Mouse (Mus musculus) ES-Bruce4 (cell line): ENCODE data around the gene Aebp2. TPM values are rescaled to one million over a fixed set of nuclear protein-coding genes. Genes with fewer than 3 reads are reported as not detected.
A peak's percentile ranks its signal among the peaks of the same experiment; 100 is the strongest.
"Not testable (repeated sequence)": the region's sequence is repeated elsewhere in the genome, so short reads cannot be mapped to it uniquely, and the experiment has no call there.

Experiments
- H3K27ac ChIP-seq: 2 replicates; pipeline ENCODE4 v1.5.1; 2012; ENCODE audit warnings: low read length, inconsistent platforms; ENCODE audit not compliant: insufficient read depth
- H3K27me3 ChIP-seq: 2 replicates; pipeline ENCODE4 v1.6.1; 2012; ENCODE audit warnings: mild to moderate bottlenecking, low read length, inconsistent platforms; ENCODE audit not compliant: control insufficient read depth, poor library complexity, insufficient read depth, severe bottlenecking
- H3K36me3 ChIP-seq: 2 replicates; pipeline ENCODE4 v1.6.1; 2012; ENCODE audit warnings: inconsistent platforms, mild to moderate bottlenecking, low read length, moderate library complexity; ENCODE audit not compliant: control insufficient read depth, poor library complexity, insufficient read depth, severe bottlenecking
- H3K4me1 ChIP-seq: one replicate; pipeline ENCODE4 v1.8.1; 2011; ENCODE audit warnings: low read length; ENCODE audit not compliant: control insufficient read depth, insufficient read depth
- H3K4me3 ChIP-seq: 2 replicates; pipeline ENCODE4 v1.5.1; 2011; ENCODE audit warnings: low read depth, mild to moderate bottlenecking, low read length
- H3K9ac ChIP-seq: 2 replicates; pipeline ENCODE4 v1.6.1; 2012; ENCODE audit warnings: low read depth, mild to moderate bottlenecking, inconsistent platforms; ENCODE audit not compliant: poor library complexity, severe bottlenecking
- H3K9me3 ChIP-seq: replicated peaks from 2 replicates; pipeline ENCODE4 v1.6.1; 2012; ENCODE audit warnings: mild to moderate bottlenecking, low read length, inconsistent platforms; ENCODE audit not compliant: control insufficient read depth, poor library complexity, insufficient read depth, severe bottlenecking
- CTCF ChIP-seq: IDR thresholded peaks from one replicate; pipeline ENCODE4 v1.8.1; 2011; ENCODE audit warnings: low read depth, low read length
- EP300 ChIP-seq: IDR thresholded peaks from 2 replicates; pipeline ENCODE4 v1.6.1; 2011; ENCODE audit warnings: low read depth, low read length; ENCODE audit not compliant: insufficient read depth
- POLR2A ChIP-seq: IDR thresholded peaks from one replicate; pipeline ENCODE4 v1.8.1; 2011; ENCODE audit warnings: low read length; ENCODE audit not compliant: insufficient read depth
- polyA plus RNA-seq: library from polyadenylated mRNA; stranded (reverse); fragments of >200 nt; gene quantifications from 2 replicates; pipeline ENCODE4 v1.2.4, GENCODE M21; 2011; ENCODE audit warnings: low read depth; ENCODE audit not compliant: missing spikeins, insufficient read depth, insufficient read length

The Aebp2 gene
- polyA plus RNA-seq, 1 experiment = 93.7 TPM

DNA sequence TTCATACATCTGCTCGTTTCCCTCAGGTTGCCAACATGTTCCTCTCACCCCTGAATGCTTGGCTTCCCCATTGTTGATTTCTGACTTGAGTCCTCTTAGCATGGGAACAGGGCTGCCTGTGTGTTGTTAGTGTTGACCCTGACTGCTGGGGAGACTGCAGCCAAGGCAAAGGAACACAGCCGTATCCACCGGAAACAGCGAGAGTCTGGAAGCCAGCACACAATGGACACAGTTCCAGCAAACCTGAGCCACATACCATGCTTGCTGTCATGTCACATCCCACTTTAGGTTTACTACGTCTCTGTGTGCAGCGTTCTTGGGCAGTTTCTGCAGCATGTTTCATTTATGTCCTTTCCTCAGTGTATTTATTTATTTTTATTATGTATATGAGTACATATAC lies 39.8 kb downstream of the Aebp2 start:
- Histone ChIP-seq H3K4me1 (no peaks in the 10 kb centered on the region), H3K4me3 (no peak overlapping the region), H3K9me3 (no peaks in the 10 kb centered on the region), H3K9ac (no peak overlapping the region), H3K36me3 (no peaks in the 10 kb centered on the region), H3K27ac (no peak overlapping the region), H3K27me3 (no peaks in the 10 kb centered on the region)
- TF ChIP-seq EP300 (no peak), CTCF (no peak), POLR2A (no peak)

DNA sequence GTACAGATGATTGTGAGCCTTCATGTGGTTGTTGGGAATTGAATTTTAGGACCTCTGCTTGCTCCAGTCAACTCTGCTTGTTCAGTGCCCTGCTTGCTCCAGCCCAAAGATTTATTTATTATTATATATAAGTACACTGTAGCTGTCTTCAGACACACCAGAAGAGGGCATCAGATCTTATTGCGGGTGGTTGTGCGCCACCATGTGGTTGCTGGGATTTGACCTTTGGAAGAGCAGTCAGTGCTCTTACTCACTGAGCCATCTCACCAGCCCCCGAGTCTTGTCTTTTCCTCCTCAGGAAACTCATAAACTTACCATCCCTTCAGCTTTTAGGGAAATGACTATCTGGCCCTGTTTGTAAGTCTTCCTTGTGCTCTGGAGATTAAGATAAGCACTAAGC lies 40.2 kb downstream of the Aebp2 start:
- not testable (repeated sequence) for H3K27me3 ChIP-seq, H3K9ac ChIP-seq, H3K36me3 ChIP-seq, H3K4me3 ChIP-seq, H3K27ac ChIP-seq, H3K4me1 ChIP-seq, H3K9me3 ChIP-seq
- peak; percentile 52 for TF ChIP-seq CTCF

DNA sequence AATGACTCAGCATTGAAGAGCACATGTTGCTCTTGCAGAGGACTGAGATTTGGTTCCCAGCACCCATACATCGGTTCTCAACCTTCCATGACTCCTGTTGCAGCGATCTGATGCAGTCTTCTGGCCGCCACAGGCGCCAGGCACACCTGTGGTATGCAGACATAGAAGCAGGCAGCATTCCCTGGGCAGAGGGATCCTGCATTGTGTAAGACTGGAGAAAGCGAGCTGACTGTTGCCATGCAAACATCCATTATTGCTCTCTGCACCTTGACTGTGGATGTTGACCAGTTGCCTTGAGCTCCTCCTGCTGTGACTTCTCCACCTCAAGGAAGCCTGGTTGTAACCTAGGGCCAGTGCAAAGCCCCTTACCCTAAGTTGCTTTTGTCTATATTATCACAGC lies 42.1 kb downstream of the Aebp2 start:
- H3K36me3 ChIP-seq = no peaks in the 10 kb centered on the region
- H3K9ac ChIP-seq = no peak overlapping the region
- H3K4me3 ChIP-seq = no peak overlapping the region
- H3K4me1 ChIP-seq = no peaks in the 10 kb centered on the region
- no peak overlapping the region for H3K27ac ChIP-seq
- H3K27me3 ChIP-seq = no peaks in the 10 kb centered on the region
- no peaks in the 10 kb centered on the region for H3K9me3 ChIP-seq
- no peak for TF ChIP-seq CTCF
- TF ChIP-seq POLR2A = no peak
- TF ChIP-seq EP300 = no peak

DNA sequence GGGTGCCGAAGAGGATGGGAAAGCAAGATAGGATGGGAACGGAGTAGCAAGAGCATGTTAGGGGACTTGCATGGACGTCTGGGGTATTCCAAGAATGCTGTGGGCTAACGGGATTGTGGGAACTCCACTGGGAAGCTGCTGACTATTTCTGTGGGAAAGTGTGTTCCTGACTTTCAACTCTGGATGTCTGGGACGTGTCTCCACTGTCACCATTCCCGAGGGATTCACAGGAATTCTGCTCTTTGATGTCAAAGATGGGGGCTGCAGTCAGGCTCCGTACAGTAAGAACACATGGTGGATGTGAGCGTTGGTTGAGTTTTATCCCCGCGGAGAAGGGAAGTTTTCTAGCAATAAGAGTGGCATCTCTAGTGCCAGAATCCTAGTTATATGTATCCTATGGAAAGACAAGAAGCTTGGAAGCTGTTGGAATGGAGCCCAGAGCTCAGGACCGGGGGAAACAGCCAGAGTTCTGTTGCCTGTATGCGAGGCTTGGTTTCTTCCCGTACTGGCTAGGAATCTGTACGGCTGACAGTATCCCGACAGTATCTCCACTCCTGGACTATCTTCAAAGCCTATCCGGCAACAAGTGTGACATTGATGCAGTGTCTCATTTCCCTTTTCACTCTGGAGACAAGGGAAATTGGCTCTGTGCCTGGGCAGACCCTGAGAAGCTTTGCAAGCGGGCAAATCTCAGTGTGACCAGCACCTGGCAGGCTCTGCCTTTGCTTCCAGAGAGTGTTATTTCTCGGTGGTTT lies 44.2 kb downstream of the Aebp2 start:
- Histone ChIP-seq H3K9ac (no peak overlapping the region), H3K36me3 (no peaks in the 10 kb centered on the region), H3K27me3 (no peaks in the 10 kb centered on the region), H3K27ac (peak overlapping the region; percentile 2; the same call in 1 of the 2 replicates), H3K9me3 (no peaks in the 10 kb centered on the region), H3K4me1 (no peaks in the 10 kb centered on the region), H3K4me3 (no peak overlapping the region)
- TF ChIP-seq CTCF (no peak), EP300 (no peak)

DNA sequence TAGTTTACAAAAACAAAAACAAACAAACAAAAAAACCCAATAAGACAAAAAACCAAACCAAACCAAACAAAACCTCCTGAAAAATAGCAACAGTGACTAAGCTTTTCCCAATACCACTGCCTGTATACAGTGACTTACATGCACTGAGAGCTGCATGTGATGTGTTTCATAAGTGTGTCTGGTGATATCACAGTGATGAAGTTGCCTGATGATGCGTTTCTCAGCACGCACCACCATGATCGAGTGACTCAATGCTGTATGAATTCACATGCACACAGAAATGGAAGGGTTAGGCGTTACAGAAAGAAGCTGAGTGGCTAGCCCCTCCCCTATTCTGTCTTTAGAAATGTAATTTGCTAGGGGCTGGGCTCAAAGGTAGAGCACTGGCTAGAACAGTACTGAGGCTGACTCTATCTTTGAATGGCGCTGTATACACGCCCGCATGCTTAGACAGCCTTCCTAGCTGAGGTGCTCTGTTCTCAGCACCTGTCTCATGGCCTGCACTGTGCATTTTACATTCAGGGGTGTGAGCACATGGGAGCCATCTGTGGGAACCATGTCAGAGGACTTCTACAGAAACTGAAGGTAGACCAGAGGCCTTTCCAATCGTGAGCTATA lies 44.9 kb downstream of the Aebp2 start:
- Histone ChIP-seq H3K4me3 (no peak overlapping the region), H3K27ac (0 out of 2 replicates have a peak overlapping the region, but pooled peaks have one; percentile 0), H3K9ac (no peak overlapping the region), H3K27me3 (no peaks in the 10 kb centered on the region), H3K9me3 (no peaks in the 10 kb centered on the region), H3K36me3 (no peaks in the 10 kb centered on the region), H3K4me1 (no peaks in the 10 kb centered on the region)
- TF ChIP-seq EP300 = 0 out of 2 replicates have a peak, but pooled peaks have one; percentile 15
- no peak for TF ChIP-seq CTCF
- TF ChIP-seq POLR2A = no peak

DNA sequence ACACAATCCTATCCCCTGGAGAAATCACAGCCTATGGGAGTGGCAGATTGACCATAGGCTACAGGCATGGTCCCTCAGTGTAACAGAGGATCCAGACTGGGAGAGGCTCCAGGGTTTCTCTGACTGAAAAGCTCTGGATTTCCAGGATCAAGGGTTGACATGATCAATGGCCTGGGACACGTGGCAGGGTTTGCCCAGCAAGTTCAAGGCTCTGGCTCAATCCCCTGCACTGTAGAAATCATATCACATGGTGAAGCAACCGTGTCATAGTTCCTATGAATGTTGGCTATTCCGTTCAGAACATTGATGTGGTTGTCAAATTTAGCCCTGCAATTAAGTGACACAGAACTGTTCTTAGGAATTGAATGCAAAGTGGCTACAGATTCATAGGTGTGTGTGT lies 52.0 kb downstream of the Aebp2 start:
- no peak overlapping the region for H3K4me3 ChIP-seq
- no peaks in the 10 kb centered on the region for H3K27me3 ChIP-seq
- H3K27ac ChIP-seq = no peak overlapping the region
- no peak overlapping the region for H3K9ac ChIP-seq
- TF ChIP-seq CTCF = no peak
- TF ChIP-seq EP300 = no peak
- no peak for TF ChIP-seq POLR2A
- H3K36me3 ChIP-seq = no peaks in the 10 kb centered on the region
- peaks cover 10% of the 10 kb centered on the region for H3K4me1 ChIP-seq
- no peaks in the 10 kb centered on the region for H3K9me3 ChIP-seq
